Mouse (Mus musculus): Measurements from ENCODE around the gene Lama5.
"Not testable (repeated sequence)": the region's sequence is repeated elsewhere in the genome, so short reads cannot be mapped to it uniquely, and the experiment has no call there.

- not testable (repeated sequence) for TF ChIP-seq CTCF (IDR thresholded peaks at IDR 0.05; ENCODE audit: control insufficient read depth, insufficient read depth, insufficient read length); USF1 (IDR thresholded peaks at IDR 0.05; ENCODE audit: low read depth); MAX (IDR thresholded peaks at IDR 0.05); MYOG (IDR thresholded peaks at IDR 0.05; ENCODE audit: control insufficient read depth, extremely low read depth, insufficient read length); MYOD1 (IDR thresholded peaks at IDR 0.05; ENCODE audit: control insufficient read depth, insufficient read length, low read depth)
Observed at GRCm38 (mm10) chr2:180258951-180259484, 33.4 kb upstream of the Lama5 start.

Data from C2C12 (cell line).